Mouse (Mus musculus) forebrain, embryonic 15.5 days (tissue): ENCODE results near the gene Fam45a. TPM values are rescaled to one million over a fixed set of nuclear protein-coding genes. Genes with fewer than 3 reads are reported as not detected.
"Not testable (repeated sequence)": the region's sequence is repeated elsewhere in the genome, so short reads cannot be mapped to it uniquely, and the experiment has no call there.

ENCODE experiments used
- ATAC-seq: fragments of 200-750 bp; cut with Nextera tagmentation; replicated peaks from 2 replicates; pipeline ENCODE4 v1.8.0; 2017; ENCODE audit warnings: mild to moderate bottlenecking, moderate TSS enrichment, moderate library complexity
- H3K27ac ChIP-seq: fragments of 300-500 bp; sonication (generic); replicated peaks from 2 replicates; pipeline ENCODE4 v1.5.1; 2015; ENCODE audit warnings: mild to moderate bottlenecking, inconsistent platforms
- H3K27me3 ChIP-seq: fragments of 300-500 bp; sonication (generic); 2 replicates; pipeline ENCODE4 v1.6.1; 2015; ENCODE audit warnings: inconsistent platforms
- H3K36me3 ChIP-seq: fragments of 300-500 bp; sonication (generic); 2 replicates; pipeline ENCODE4 v1.6.1; 2015; ENCODE audit warnings: mild to moderate bottlenecking, inconsistent platforms
- H3K4me1 ChIP-seq: fragments of 300-500 bp; sonication (generic); 2 replicates; pipeline ENCODE4 v1.6.1; 2015; ENCODE audit warnings: inconsistent platforms
- H3K4me2 ChIP-seq: fragments of 300-500 bp; sonication (generic); replicated peaks from 2 replicates; pipeline ENCODE4 v1.6.1; 2015; ENCODE audit warnings: mild to moderate bottlenecking, inconsistent platforms
- H3K4me3 ChIP-seq: fragments of 300-500 bp; sonication (generic); 2 replicates; pipeline ENCODE4 v1.5.1; 2015; ENCODE audit warnings: mild to moderate bottlenecking, inconsistent platforms
- H3K9ac ChIP-seq: fragments of 300-500 bp; sonication (generic); replicated peaks from 2 replicates; pipeline ENCODE4 v1.6.1; 2015; ENCODE audit warnings: mild to moderate bottlenecking, inconsistent platforms
- H3K9me3 ChIP-seq: fragments of 300-500 bp; sonication (generic); 2 replicates; pipeline ENCODE4 v1.6.1; 2016; ENCODE audit warnings: inconsistent platforms
- WGBS: fragments of 180-500 bp; shearing (Covaris S2); methylation state at CpG from one replicate; pipeline ENCODE4 v1.1.7; 2015; ENCODE audit warnings: mixed read lengths; 5-methylcytosine and 5-hydroxymethylcytosine counted together
- microRNA-seq: library from miRNA; unstranded; fragments of <30 nt; microRNA quantifications from one replicate; pipeline ENCODE4, GENCODE M21; 2016
- polyA plus RNA-seq: library from polyadenylated mRNA; unstranded; fragments of >200 nt; fragmentation: Nextera tagmentation; extraction: Ambion mirVana; gene quantifications from 2 replicates; pipeline ENCODE4 v1.2.1, GENCODE M21; 2015

Fam45a gene
- polyA plus RNA-seq, 1 experiment from 2014 or later = 42.9 TPM

DNA sequence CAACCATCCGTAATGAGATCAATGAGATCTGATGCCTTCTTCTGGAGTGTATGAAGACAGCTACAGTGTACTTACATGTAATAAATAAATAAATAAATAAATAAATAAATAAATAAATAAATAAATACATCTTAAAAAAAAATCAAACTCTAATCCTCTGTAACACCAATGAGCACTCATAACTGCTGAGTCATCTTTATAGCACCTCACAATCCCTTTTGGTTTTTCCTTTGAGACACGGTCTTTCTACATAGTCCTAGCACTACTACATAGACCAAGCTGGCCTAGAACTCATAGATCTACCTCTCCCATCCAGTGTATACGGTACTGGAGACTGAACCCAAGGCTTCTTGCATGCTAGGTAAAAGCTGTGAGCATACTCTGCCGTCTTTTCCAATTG lies 54.8 kb downstream of the Fam45a start:
- H3K36me3 ChIP-seq = peaks cover 18% of the 10 kb centered on the region; the same call in 1 of the 2 replicates
- H3K27me3 ChIP-seq, H3K4me1 ChIP-seq, H3K9me3 ChIP-seq, H3K27ac ChIP-seq, ATAC-seq, H3K9ac ChIP-seq, H3K4me3 ChIP-seq, H3K4me2 ChIP-seq: not testable (repeated sequence)
- 93% methylated on average over 4 of the region's 4 CpGs for WGBS

- H3K27me3 ChIP-seq = no peaks in the 10 kb centered on the region
- WGBS = 89% methylated on average over 1 of the region's 1 CpGs
- ATAC-seq = no peak
Measured at GRCm38 (mm10) chr19:60870489-60870888, 59.1 kb downstream of the Fam45a start.

DNA sequence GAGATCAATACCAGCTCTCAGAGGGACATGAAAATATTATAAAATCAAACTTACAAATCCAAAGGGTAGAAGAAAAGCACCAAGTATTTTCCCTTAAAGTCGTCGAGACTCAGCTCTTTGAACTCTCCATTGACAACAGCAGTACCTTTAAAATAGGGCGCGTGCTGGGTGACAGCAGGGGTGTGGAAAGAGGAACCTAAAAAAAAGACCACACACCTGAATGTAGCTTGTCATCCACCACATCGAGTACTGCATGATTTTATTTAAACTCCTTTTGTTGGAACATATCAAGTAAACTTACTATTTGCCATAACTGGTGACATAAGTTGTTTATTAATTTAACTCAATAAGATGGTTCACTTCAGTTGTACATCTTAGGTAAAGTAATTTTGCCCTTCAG lies 60.0 kb downstream of the Fam45a start:
- peaks cover 8% of the 10 kb centered on the region; the same call in 1 of the 2 replicates for H3K4me1 ChIP-seq
- ATAC-seq = no peak

More at GRCm38 (mm10) chr19:60870489-60870888, 59.1 kb downstream of the Fam45a start:
- Histone ChIP-seq H3K36me3 (peaks cover 10% of the 10 kb centered on the region; the same call in 1 of the 2 replicates), H3K9ac (no peak overlapping the region), H3K4me1 (peaks cover 8% of the 10 kb centered on the region; the same call in 1 of the 2 replicates), H3K4me3 (no peak overlapping the region), H3K27ac (no peak overlapping the region), H3K9me3 (no peaks in the 10 kb centered on the region), H3K4me2 (no peak overlapping the region)

GRCm38 (mm10) chr19:60872272-60872671 lies 60.9 kb downstream of the Fam45a start:
- H3K36me3 ChIP-seq = peaks cover 10% of the 10 kb centered on the region; the same call in 1 of the 2 replicates
- no peak overlapping the region for H3K9ac ChIP-seq
- no peaks in the 10 kb centered on the region for H3K9me3 ChIP-seq
- no peak overlapping the region for H3K4me2 ChIP-seq
- ATAC-seq = no peak
- WGBS = 58% methylated on average over 1 of the region's 1 CpGs
- no peak overlapping the region for H3K4me3 ChIP-seq
- no peak overlapping the region for H3K27ac ChIP-seq
- H3K27me3 ChIP-seq = no peaks in the 10 kb centered on the region
- H3K4me1 ChIP-seq = peaks cover 8% of the 10 kb centered on the region; the same call in 1 of the 2 replicates

More for the DNA sequence above, 60.0 kb downstream of the Fam45a start:
- no peak overlapping the region for H3K27ac ChIP-seq
- no peak overlapping the region for H3K9ac ChIP-seq
- no peak overlapping the region for H3K4me3 ChIP-seq
- peaks cover 10% of the 10 kb centered on the region; the same call in 1 of the 2 replicates for H3K36me3 ChIP-seq
- 94% methylated on average over 5 of the region's 5 CpGs for WGBS
- no peaks in the 10 kb centered on the region for H3K9me3 ChIP-seq
- no peaks in the 10 kb centered on the region for H3K27me3 ChIP-seq
- H3K4me2 ChIP-seq = no peak overlapping the region

DNA sequence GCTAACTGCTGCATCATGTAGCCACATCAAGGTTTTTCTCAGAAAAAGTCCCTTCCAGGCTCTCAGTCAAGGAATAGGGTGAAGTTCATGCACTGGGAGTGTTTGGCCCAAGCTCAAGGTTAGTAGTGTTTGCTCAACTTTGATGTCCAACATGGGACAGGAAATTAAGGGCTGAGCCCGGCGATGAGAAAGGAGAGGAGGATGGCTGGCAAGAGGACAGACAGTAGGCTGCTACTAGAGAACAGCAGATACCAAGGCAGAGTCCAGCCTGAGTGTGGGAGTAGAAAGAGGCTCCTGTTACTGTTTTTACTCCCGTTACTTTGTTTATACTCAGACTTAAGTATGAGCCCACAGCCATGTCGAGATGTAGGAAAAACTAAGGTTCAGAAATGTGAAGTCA lies 62.1 kb downstream of the Fam45a start:
- peak overlapping the region; percentile 61 for H3K4me3 ChIP-seq
- ATAC-seq = no peak
- H3K4me2 ChIP-seq = peak overlapping the region; percentile 59
- no peaks in the 10 kb centered on the region for H3K27me3 ChIP-seq
- H3K4me1 ChIP-seq = peaks cover 8% of the 10 kb centered on the region; the same call in 1 of the 2 replicates
- WGBS = 34% methylated on average over 4 of the region's 4 CpGs
- no peaks in the 10 kb centered on the region for H3K9me3 ChIP-seq
- H3K36me3 ChIP-seq = peaks cover 8% of the 10 kb centered on the region; the same call in 1 of the 2 replicates
- H3K27ac ChIP-seq = peak overlapping the region; percentile 69; the same call in 1 of the 2 replicates
- H3K9ac ChIP-seq = no peak overlapping the region

- Histone ChIP-seq H3K27ac (peak within 1 kb of the TSS; percentile 69), H3K4me2 (peak within 1 kb of the TSS; percentile 59), H3K36me3 (peaks cover 7% of the 10 kb centered on the region; the same call in 1 of the 2 replicates), H3K4me3 (peak within 1 kb of the TSS; percentile 61), H3K27me3 (no peaks in the 10 kb centered on the region), H3K9ac (peak within 1 kb of the TSS; percentile 62), H3K4me1 (peaks cover 8% of the 10 kb centered on the region; the same call in 1 of the 2 replicates), H3K9me3 (no peaks in the 10 kb centered on the region)
- WGBS = under 1% methylated on average over 28 of the region's 28 CpGs
- peak; percentile 98 for ATAC-seq
Measured at GRCm38 (mm10) chr19:60874064-60874694, 62.8 kb downstream of the Fam45a start, which contains the start of gene Prdx3. TSS of gene Prdx3 (minus strand) at chr19:60874556.

GRCm38 (mm10) chr19:60883129-60883528 lies 71.7 kb downstream of the Fam45a start:
- no peak overlapping the region for H3K4me3 ChIP-seq
- H3K27ac ChIP-seq = no peak overlapping the region
- H3K9ac ChIP-seq = no peak overlapping the region
- WGBS = 8% methylated on average over 3 of the region's 3 CpGs
- H3K9me3 ChIP-seq = no peaks in the 10 kb centered on the region
- no peak overlapping the region for H3K4me2 ChIP-seq
- H3K4me1 ChIP-seq = no peaks in the 10 kb centered on the region
- H3K27me3 ChIP-seq = no peaks in the 10 kb centered on the region
- no peaks in the 10 kb centered on the region for H3K36me3 ChIP-seq
- ATAC-seq = no peak

Small RNAs within 50 kb of the gene (microRNA-seq; reads per million reads assigned to microRNA genes)
- not detected for gene mmu-mir-3084-1

Other genes starting within 250 kb of the Fam45a start
- 23.2 and 26.2 TPM in 2 replicates for gene Cacul1, start 230.6 kb upstream of the Fam45a start, polyA plus RNA-seq
- gene Nanos1, start 55.6 kb upstream of the Fam45a start, polyA plus RNA-seq = 11.7 and 13.5 TPM in 2 replicates
- gene Eif3a, start 20.9 kb upstream of the Fam45a start, polyA plus RNA-seq = 110 and 113 TPM in 2 replicates
- 10.2 and 10.6 TPM in 2 replicates for gene Sfxn4, start 49.9 kb downstream of the Fam45a start, polyA plus RNA-seq
- 71.1 and 72.9 TPM in 2 replicates for gene Prdx3, start 63.0 kb downstream of the Fam45a start, polyA plus RNA-seq
- gene Grk5, start 78.2 kb downstream of the Fam45a start, polyA plus RNA-seq = 2.1 and 2.7 TPM in 2 replicates